Mouse (Mus musculus): Measurements from ENCODE around the gene Cnr1.

Cnr1 gene

GRCm38 (mm10) chr4:33941557-33941956 lies 17.2 kb downstream of the Cnr1 start:
- DNase-seq (ENCODE audit: low spot score in 2 of 2) = no peak

- no peak for DNase-seq (ENCODE audit: low spot score in 2 of 2)
Observed at GRCm38 (mm10) chr4:33943936-33944335, 19.5 kb downstream of the Cnr1 start.

GRCm38 (mm10) chr4:33945742-33946141 lies 21.3 kb downstream of the Cnr1 start:
- DNase-seq (ENCODE audit: low spot score in 2 of 2) = no peak

GRCm38 (mm10) chr4:33947584-33947983 lies 23.2 kb downstream of the Cnr1 start:
- DNase-seq (ENCODE audit: low spot score in 2 of 2) = no peak

GRCm38 (mm10) chr4:33957398-33957797 lies 33.0 kb downstream of the Cnr1 start:
- no peak for DNase-seq (ENCODE audit: low spot score in 2 of 2)

- no peak for DNase-seq (ENCODE audit: low spot score in 2 of 2)
Observed at GRCm38 (mm10) chr4:33958515-33958914, 34.1 kb downstream of the Cnr1 start.

- no peak for DNase-seq (ENCODE audit: low spot score in 2 of 2)
Observed at GRCm38 (mm10) chr4:33959841-33960240, 35.4 kb downstream of the Cnr1 start.

GRCm38 (mm10) chr4:33970726-33971125 lies 46.3 kb downstream of the Cnr1 start:
- no peak for DNase-seq (ENCODE audit: low spot score in 2 of 2)

- no peak for DNase-seq (ENCODE audit: low spot score in 2 of 2)
Observed at GRCm38 (mm10) chr4:33988466-33989089, 64.2 kb downstream of the Cnr1 start.

GRCm38 (mm10) chr4:33992687-33993086 lies 68.3 kb downstream of the Cnr1 start:
- DNase-seq (ENCODE audit: low spot score in 2 of 2) = no peak

GRCm38 (mm10) chr4:33996382-33996781 lies 72.0 kb downstream of the Cnr1 start:
- DNase-seq (ENCODE audit: low spot score in 2 of 2) = no peak

Measured in frontal cortex, postnatal 10 days (tissue).